Mouse (Mus musculus): ENCODE data around the gene Dnaaf3.

Gene Dnaaf3

DNA sequence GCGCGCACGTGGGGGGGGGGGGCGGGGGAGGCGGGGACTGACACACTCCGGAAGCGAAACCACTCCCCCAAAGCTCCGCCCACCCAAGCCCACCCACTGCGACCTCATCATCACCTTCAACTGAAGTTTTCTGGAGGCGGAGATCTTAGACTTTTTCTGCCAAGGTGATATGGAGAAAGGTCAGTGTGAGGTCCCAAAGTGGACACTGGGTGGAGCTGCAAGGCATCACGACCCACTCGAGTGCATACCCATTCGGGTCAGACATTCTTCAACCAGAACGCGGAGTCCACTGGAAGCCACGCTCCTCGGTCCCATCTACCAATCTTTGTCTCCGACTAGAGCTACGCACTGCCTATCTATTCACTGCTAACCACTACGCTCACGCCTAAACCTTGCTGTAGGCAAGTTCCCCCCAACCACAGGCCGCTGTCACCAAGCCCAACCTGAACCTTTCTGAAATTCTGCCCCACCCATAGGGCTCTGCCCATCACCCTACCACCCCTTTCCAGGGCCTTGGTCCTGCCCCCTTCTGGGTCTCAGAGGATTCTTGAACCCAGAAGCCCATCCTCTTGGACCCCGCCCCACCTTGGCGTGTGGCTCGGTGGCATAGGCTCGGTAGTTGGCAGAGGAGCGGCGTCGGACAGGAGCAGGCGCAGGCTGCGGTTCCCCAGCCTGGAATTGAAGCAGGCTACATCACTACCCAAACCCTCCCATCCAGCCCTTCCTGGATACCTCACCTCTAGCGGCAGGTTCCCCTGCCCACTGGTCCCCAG is 10.8 kb downstream of the Dnaaf3 start:
- DNase-seq (ENCODE audit: low spot score): no peak

GRCm38 (mm10) chr7:4518487-4518886 is 13.8 kb downstream of the Dnaaf3 start:
- DNase-seq (ENCODE audit: low spot score): no peak

DNA sequence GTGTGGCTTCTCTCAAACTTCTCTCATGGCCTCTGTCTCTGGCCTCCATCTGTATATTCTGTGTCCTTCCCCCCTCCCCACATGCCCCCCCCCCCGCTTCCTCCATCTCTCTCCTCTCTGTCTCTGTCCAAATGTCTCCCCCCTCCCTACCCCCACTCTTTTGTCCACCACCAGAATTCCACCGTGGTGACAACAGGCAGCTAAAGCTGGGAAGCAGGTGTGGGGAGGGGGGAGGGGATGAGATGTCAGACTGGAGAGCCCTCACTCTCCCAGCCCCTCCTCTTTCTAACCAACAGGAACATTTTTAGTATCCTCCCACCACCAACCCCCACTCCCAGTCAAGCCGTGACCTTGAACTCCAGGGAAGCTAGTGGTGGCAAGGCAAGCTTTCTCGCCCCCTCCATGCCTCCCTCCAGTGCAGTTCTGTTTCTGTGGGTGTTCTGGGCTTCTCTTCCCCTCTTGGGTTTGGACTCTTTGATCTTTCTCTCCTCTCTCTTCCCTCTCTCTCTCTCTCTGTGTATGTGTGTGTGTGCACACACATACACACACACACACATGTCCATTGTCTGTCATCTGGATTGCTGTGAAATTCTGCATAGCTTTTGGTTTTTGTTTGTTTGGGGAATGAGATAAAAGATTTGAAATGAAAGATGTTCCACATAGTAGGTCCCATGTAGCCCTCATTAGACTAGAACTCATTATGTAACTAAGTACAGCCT is 15.8 kb downstream of the Dnaaf3 start, which contains the start of gene Tnnt1:
Gene Tnnt1, minus strand, starts transcription at position 51 of the 719 bp plus-strand sequence.
- DNase-seq (ENCODE audit: low spot score): no peak

GRCm38 (mm10) chr7:4515853-4516252 is 16.4 kb downstream of the Dnaaf3 start:
- no peak for DNase-seq (ENCODE audit: low spot score)

DNA sequence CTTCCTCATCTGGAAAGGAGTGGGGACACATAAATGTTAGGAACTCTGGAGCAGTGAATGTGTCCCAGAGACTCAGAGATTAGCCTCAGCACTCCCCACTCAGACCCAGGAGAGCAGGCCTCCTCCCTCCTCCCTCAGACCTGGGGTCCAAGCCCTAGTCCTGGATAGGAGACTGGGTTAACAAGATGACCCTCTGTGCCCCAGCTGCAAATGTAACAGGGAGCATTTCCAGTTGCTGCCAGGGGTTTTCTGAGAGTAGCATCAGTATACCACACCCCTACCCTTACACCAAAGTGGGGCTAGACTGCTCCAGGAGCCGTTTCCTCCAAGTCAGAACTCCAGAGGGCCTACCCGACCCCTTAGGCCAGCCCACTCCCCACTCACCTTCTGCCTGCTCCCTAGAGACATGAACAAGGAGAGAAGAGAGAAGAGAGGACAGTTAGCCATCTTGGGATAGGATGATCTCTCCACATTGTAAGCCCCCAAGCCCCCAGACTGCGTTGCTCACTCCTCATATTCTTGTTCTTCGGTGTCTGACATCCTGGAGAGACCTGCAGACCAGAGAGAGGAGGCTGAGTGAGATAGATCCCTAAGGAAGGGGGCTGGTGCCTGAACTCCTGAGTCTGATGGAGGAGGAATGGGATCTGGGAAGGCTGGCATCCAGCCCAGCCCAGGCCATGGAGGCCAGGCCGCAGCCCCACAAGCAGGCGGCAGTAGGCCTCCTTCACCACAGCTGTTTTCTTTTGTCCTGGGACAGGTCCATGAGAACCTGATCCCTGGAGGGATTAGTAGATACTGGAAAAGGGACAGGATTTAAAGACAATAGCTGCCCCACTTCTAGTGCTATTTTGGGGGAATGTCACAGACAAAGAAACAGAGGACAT is 18.2 kb downstream of the Dnaaf3 start:
- DNase-seq (ENCODE audit: low spot score): no peak

- DNase-seq (ENCODE audit: low spot score): peak; percentile 37
Measured at GRCm38 (mm10) chr7:4513236-4513635, 19.0 kb downstream of the Dnaaf3 start.

GRCm38 (mm10) chr7:4511489-4512224 is 20.6 kb downstream of the Dnaaf3 start:
- DNase-seq (ENCODE audit: low spot score): no peak

- DNase-seq (ENCODE audit: low spot score): peak; percentile 54
Measured at GRCm38 (mm10) chr7:4509863-4510608, 22.2 kb downstream of the Dnaaf3 start.

DNA sequence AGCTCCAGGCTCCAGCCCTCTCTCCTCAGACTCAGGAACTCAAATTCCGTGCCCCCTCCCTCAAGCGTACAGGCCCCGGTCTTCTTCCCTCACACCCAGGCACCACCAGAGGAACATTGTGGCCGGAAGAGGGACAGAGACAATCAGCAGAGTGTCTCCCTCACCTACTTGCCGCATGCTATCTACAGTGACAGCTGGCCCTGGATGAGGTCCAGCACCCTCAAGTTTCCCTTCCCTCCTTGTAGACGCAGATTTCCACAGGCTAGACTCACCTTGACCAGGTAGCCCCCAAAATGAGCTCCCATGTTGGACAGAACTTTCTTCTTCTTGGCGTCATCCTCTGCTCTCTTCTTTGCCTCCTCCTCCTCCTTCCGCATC is 23.5 kb downstream of the Dnaaf3 start:
- DNase-seq (ENCODE audit: low spot score): no peak

- no peak for DNase-seq (ENCODE audit: low spot score)
Measured at GRCm38 (mm10) chr7:4508062-4508738, 24.1 kb downstream of the Dnaaf3 start.

DNA sequence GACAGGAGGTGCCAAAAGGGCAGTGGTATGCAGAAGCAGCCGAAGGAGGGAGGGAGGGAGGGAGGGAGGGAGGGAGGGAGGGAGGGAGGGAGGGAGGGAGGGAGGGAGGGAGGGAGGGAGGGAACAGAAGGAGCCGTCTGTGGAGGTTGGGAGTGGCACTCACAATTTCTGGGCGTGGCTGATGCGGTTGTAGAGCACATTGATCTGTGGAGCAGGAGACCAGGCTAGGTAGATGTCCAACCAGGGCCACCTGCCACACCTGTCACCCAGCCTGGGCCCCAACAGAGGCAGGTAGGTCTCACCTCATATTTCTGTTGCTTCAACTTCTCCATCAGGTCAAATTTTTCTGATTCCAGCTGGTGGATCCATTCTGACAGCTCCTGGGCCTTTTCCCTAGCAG is 25.0 kb downstream of the Dnaaf3 start:
- no peak for DNase-seq (ENCODE audit: low spot score)

- no peak for DNase-seq (ENCODE audit: low spot score)
Measured at GRCm38 (mm10) chr7:4504646-4505435, 27.4 kb downstream of the Dnaaf3 start.

- DNase-seq (ENCODE audit: low spot score): no peak
Measured at GRCm38 (mm10) chr7:4503858-4504257, 28.4 kb downstream of the Dnaaf3 start.

DNA sequence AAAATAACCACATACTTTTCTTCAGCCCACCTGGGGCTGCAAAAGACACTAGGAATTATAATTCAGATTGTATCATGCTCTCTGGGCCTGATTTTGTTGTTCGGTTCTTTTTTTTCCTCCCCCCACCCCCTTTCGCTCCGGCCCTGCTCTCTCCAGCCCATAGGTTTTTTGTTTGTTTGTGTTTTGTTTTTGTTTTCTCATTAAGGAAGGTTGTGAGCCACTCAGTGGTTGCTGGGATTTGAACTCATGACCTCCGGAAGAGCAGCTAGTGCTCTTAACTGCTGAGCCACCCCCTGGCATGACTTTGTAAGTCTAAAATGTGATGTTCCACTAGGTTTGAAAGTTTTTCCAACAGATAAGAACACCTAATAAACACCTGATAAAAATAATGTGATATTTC is 29.2 kb downstream of the Dnaaf3 start:
- DNase-seq (ENCODE audit: low spot score): no peak

DNA sequence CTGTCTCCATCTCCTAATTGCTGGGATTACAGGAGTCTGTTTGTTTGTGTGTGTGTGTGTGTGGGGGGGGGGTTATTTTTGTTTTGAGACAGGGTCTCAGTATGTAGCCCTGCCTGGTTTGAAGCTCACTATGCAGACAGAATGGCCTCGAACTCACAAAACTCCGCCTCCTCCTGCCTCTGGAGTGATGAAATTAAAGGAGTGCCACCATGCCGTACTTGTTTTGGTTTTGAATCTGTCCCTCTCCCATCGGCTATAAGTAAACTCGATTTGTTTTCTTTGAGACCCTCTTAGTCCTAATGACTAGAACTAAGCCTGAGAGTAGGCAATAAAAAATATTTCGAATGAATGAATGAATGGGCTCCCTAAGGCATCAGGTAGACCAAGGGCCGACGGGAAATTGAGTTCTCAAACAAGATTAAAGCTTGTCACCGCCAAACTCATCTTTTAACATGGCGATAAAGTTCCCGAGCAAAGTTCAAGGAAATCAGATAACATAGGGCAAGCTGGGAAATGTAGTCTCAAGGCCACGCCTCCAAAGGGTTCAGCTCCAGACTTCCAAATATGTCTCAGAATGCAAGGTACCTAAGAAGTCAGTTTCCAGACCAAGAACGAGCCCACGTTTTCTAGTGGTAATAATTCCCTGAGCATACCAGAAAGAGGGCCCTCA is 29.7 kb downstream of the Dnaaf3 start:
- no peak for DNase-seq (ENCODE audit: low spot score)

DNA sequence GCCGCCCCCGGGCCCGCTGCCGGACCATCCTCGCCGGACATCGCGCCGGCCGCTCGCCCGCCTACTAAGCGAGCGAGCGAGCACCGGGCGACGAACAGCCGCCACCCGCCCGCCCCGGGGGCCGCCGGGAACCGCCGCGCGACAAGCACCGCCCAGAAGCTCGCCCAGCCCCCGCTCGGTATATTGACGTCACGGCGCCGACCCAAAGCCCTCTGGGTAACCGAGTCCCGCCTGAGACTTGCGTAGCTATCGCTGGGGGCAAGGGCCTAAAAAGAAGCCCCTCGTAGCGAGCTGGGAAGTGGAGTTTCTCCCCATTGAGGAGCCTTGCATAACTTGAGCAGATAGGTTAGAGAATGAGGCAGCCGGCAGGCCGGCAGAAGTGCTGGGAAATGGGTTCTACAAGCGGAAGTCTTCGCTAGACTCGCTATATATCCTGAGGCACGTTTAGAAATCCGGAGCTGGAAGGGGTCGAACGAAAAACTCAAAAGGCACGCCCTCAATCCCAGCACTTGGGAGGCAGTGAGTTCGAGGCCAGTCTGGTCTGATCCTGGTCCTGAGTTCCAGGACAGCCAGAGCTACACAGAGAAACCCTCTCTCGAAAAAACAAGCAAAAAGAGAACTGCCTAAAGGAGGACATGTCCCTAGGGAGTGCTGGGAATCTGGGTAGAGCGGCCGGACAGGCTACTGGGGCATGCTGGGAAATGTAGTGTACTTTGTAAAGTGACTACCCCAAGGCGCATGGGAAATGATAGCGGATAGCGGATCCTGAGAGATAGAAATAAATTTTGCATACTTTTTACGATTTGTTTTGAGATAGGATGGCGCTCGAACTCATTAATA is 30.5 kb downstream of the Dnaaf3 start, which contains the start of gene Ppp1r12c:
Gene Ppp1r12c, minus strand, starts transcription at position 123 of the 840 bp plus-strand sequence.
- DNase-seq (ENCODE audit: low spot score): peak; percentile 91

DNA sequence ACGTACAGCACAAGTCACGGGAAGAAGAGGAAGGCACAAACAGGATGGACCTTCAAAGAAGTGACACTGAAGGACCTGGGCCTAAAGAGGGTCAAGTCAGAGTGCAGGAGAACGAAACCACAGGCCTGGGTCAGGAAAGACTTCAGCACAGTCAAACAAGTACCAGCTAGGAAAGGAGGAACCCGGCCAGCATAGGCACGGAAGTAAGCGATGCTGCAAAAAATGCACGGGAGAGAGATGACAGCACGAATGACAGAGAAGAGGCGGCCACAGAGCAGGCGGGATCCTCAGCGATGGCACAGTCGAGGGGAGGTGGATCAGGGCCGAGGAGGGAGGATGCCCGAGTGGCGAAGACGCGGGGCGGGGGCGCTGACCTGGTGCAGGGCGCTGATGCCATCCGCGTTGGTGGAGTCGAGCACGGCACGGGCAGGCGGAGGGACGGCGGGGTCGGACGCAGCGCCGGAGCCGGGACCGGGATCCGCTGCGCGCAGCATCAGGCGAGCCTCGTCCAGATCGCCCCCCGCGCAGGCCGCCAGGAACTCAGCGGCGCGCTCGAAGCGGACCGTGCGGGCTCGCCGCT is 31.3 kb downstream of the Dnaaf3 start:
- peak; percentile 51 for DNase-seq (ENCODE audit: low spot score)

GRCm38 (mm10) chr7:4499034-4499433 is 33.2 kb downstream of the Dnaaf3 start:
- no peak for DNase-seq (ENCODE audit: low spot score)
